Mouse (Mus musculus): ENCODE measurements around the gene Sult5a1. TPM values are rescaled to one million over a fixed set of nuclear protein-coding genes. Genes with fewer than 3 reads are reported as not detected.

The Sult5a1 gene
- total RNA-seq, 4 experiments from 2014 or later, result 0.58 to 2.9 (median 0.88) TPM

GRCm38 (mm10) chr8:123101735-123102685, 56.1 kb downstream of the Sult5a1 start, which contains the start of gene Rpl13:
Gene Rpl13 (plus strand): TSS chr8:123102350.
- peak; percentile 94 to 95 for DNase-seq (ENCODE audit: low spot score in 2 of 2)

DNA sequence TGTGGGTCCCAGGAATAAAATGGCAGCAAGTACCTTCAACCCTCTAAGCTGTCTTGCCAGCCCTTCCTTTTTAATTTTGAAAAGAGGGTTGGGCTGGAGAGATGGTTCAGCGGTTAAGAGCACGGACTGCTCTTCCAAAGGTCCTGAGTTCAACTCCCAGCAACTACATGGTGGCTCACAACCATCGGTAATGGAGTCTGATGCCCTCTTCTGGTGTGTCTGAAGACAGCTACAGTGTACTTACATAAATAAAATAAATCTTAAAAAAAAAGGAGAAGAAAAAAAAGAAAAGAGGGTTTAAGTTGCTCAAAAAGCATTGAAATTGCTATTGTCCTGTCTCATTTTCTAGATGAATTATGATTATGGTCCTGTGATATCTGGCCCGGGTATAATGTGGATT, 56.9 kb downstream of the Sult5a1 start:
- no peak for DNase-seq (ENCODE audit: low spot score in 2 of 2)

DNA sequence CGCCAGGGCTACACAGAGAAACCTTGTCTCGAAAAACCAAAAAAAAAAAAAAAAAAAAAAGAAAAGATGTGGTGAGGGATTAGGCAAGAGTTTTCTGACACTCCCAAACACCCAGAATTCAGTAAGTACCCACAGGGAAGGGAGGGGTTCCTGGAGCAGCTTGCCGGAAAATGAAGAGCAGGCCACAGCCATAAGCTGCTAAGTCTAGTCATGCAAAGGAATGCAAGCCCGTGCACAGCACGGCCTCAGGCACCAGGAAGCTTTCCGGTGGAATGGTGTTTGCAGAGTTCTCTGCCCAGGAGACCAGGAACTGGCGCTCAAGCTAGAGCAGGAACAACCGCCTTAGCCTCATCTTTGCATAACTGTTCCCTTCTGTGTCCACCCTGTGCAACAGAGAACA, 57.8 kb downstream of the Sult5a1 start:
- no peak for DNase-seq (ENCODE audit: low spot score in 2 of 2)

DNA sequence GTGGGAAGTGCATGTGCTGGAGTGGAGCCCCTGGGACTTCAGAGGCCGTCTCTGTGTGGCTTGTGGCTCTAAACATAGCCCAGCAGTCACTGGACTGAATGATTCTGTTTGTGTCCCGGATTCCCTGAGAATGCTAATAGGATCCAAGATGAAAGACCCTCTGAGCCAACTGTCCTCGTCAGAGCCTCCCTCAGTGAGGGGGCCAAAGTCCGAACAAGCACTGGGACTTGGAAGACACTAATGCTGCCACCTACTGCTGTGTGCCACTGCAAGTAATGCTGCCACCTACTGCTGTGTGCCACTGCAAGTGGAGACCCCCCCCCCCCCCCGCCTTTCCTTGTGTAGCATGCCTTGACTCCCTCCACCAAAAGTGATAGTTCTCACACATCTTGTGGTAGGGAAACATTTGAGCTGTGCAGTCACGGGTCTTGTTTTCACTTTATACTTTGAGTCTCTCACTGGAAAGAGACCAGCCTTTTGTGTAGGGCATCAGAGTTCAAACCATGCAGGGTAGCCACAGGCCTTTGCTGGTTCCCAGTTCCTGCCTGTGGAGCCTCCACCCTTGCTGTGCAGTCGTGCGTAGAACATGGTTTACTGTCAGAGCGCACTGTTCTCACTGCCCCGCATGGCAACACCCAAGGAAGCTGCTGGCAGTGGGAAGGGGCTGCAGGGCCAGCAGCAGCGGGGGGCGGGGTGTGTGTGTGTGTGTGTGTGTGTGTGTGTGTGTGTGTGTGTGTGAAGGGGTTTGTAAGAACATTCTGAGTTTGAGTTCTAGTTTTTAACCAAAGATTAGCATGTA, 60.1 kb downstream of the Sult5a1 start:
- no peak for DNase-seq (ENCODE audit: low spot score in 2 of 2)

DNA sequence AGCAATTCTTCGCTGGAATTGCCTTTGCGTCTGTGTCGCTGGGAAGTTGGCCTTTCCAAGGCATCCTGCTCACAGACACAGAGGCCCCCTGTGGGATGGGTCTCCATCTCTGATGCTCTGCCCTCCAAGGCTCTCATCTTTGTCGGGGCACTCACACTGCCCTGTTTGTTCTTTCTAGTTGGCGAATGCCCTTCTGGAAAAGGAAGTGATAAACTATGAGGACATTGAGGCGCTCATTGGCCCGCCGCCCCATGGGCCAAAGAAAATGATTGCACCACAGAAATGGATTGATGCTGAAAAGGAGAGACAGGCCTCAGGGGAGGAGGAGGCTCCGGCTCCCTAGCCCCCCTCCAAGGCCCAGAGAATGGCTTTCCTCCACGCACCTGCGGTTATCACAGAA, 60.9 kb downstream of the Sult5a1 start:
- DNase-seq (ENCODE audit: low spot score in 2 of 2), result no peak

Small RNA genes lying within 50 kb of the gene (microRNA-seq; reads per million reads assigned to microRNA genes)
- gene Mir7079 (not detected), gene Mir7080 (not detected)

Other genes with a start within 250 kb of the Sult5a1 start
- gene Ankrd11, start 116.0 kb downstream of the Sult5a1 start, total RNA-seq (2022), result 10 to 100 TPM; 55.0 to 63.5 (median 62.4) TPM
- gene Spg7, start 95.4 kb downstream of the Sult5a1 start, total RNA-seq (2022), result 10 to 100 TPM; 74.1 to 81.0 (median 77.4) TPM
- gene Rpl13, start 56.0 kb downstream of the Sult5a1 start, total RNA-seq (2022), result 100 to 1,000 TPM; 382 to 564 (median 462) TPM
- gene Cpne7, start 40.9 kb downstream of the Sult5a1 start, total RNA-seq (2022), result under 1 TPM in 1 of 4 experiments, not detected in 3; 0.24 TPM
- gene Dpep1, start 27.9 kb upstream of the Sult5a1 start, total RNA-seq (2022), result 10 to 100 TPM in 2 of 4 experiments, 1 to 10 TPM in 2; 5.6 to 14.7 (median 9.7) TPM
- gene Chmp1a, start 54.4 kb upstream of the Sult5a1 start, total RNA-seq (2022), result 10 to 100 TPM; 51.5 to 60.8 (median 56.0) TPM
- 1 to 10 TPM in 1 of 4 experiments, under 1 TPM in 3; 0.12 to 1.6 (median 0.58) TPM for gene Spata33, start 54.5 kb upstream of the Sult5a1 start, total RNA-seq (2022)
- gene Cdk10, start 66.5 kb upstream of the Sult5a1 start, total RNA-seq (2022), result 10 to 100 TPM in 3 of 4 experiments, 1 to 10 TPM in 1; 9.7 to 14.3 (median 12.0) TPM
- gene Spata2l, start 77.9 kb upstream of the Sult5a1 start, total RNA-seq (2022), result 1 to 10 TPM in 3 of 4 experiments, under 1 TPM in 1; 0.97 to 1.8 (median 1.3) TPM
- gene Zfp276, start 95.9 kb upstream of the Sult5a1 start, total RNA-seq (2022), result 1 to 10 TPM; 3.8 to 8.4 (median 5.4) TPM
- 10 to 100 TPM; 13.7 to 22.6 (median 21.7) TPM for gene Vps9d1, start 96.0 kb upstream of the Sult5a1 start, total RNA-seq (2022)
- not detected for gene Fanca, start 160.3 kb upstream of the Sult5a1 start, total RNA-seq (2022)
- gene Spire2, start 174.4 kb upstream of the Sult5a1 start, total RNA-seq (2022), result under 1 TPM in 3 of 4 experiments, not detected in 1; 0.16 to 0.22 (median 0.20) TPM
- 100 to 1,000 TPM; 125 to 155 (median 141) TPM for gene Tcf25, start 215.4 kb upstream of the Sult5a1 start, total RNA-seq (2022)
- gene Mc1r, start 248.8 kb upstream of the Sult5a1 start, total RNA-seq (2022), result under 1 TPM in 1 of 4 experiments, not detected in 3; 0.08 TPM